Mouse (Mus musculus) lung, embryonic 16.5 days (tissue): ENCODE measurements around the gene Tmprss9. TPM values are rescaled to one million over a fixed set of nuclear protein-coding genes. Genes with fewer than 3 reads are reported as not detected.
A peak's percentile ranks its signal among the peaks of the same experiment; 100 is the strongest.

Experiments used
- ATAC-seq: fragments of 200-750 bp; cut with Nextera tagmentation; 2 replicates; pipeline ENCODE4 v1.8.0; 2017; ENCODE audit warnings: low read depth, mild to moderate bottlenecking, moderate library complexity
- H3K27ac ChIP-seq: fragments of 300-500 bp; sonication (generic); 2 replicates; pipeline ENCODE4 v1.5.1; 2014; ENCODE audit warnings: mild to moderate bottlenecking, control low read depth, low read length
- H3K27me3 ChIP-seq: fragments of 300-500 bp; sonication (generic); 2 replicates; pipeline ENCODE4 v1.6.1; 2014; ENCODE audit warnings: low read depth, low read length, mixed read lengths; ENCODE audit not compliant: control insufficient read depth, insufficient read depth
- H3K36me3 ChIP-seq: fragments of 300-500 bp; sonication (generic); 2 replicates; pipeline ENCODE4 v1.6.1; 2014; ENCODE audit warnings: low read length; ENCODE audit not compliant: control insufficient read depth, insufficient read depth
- H3K4me1 ChIP-seq: fragments of 300-500 bp; sonication (generic); replicated peaks from 2 replicates; pipeline ENCODE4 v1.6.1; 2014; ENCODE audit warnings: low read length, mixed read lengths; ENCODE audit not compliant: control insufficient read depth, insufficient read depth
- H3K4me2 ChIP-seq: fragments of 300-500 bp; sonication (generic); 2 replicates; pipeline ENCODE4 v1.6.1; 2014; ENCODE audit warnings: low read depth, low read length, control low read depth
- H3K4me3 ChIP-seq: fragments of 300-500 bp; sonication (generic); 2 replicates; pipeline ENCODE4 v1.5.1; 2014; ENCODE audit warnings: mild to moderate bottlenecking, low read length, control low read depth
- H3K9ac ChIP-seq: fragments of 300-500 bp; sonication (generic); 2 replicates; pipeline ENCODE4 v1.6.1; 2014; ENCODE audit warnings: low read length, control low read depth
- H3K9me3 ChIP-seq: fragments of 300-500 bp; sonication (generic); 2 replicates; pipeline ENCODE4 v1.6.1; 2016; ENCODE audit warnings: low read length; ENCODE audit not compliant: control insufficient read depth
- WGBS: fragments of 180-500 bp; shearing (Covaris S2); extraction: QIAGEN DNeasy Blood & Tissue Kit; methylation state at CpG from one replicate; pipeline ENCODE4 v1.1.7; 2014; 5-methylcytosine and 5-hydroxymethylcytosine counted together
- polyA plus RNA-seq: library from polyadenylated mRNA; unstranded; fragments of >200 nt; fragmentation: Nextera tagmentation; extraction: Ambion mirVana; gene quantifications from 2 replicates; pipeline ENCODE4 v1.2.1, GENCODE M21; 2015

The Tmprss9 gene
- polyA plus RNA-seq, 1 experiment from 2014 or later = not detected

- peaks cover 53% of the 10 kb centered on the region for H3K27me3 ChIP-seq
- no peak overlapping the region for H3K27ac ChIP-seq
- H3K4me3 ChIP-seq = no peak overlapping the region
- H3K36me3 ChIP-seq = no peaks in the 10 kb centered on the region
- no peak overlapping the region for H3K9ac ChIP-seq
- no peaks in the 10 kb centered on the region for H3K9me3 ChIP-seq
- H3K4me2 ChIP-seq = no peak overlapping the region
- 55% methylated on average over 6 of the region's 6 CpGs for WGBS
- H3K4me1 ChIP-seq = no peaks in the 10 kb centered on the region; the same call in 1 of the 2 replicates
- ATAC-seq = no peak
Measured at GRCm38 (mm10) chr10:80839848-80840247, 31.8 kb upstream of the Tmprss9 start.

GRCm38 (mm10) chr10:80841685-80842084 is 30.0 kb upstream of the Tmprss9 start:
- Histone ChIP-seq H3K4me3 (no peak overlapping the region), H3K27me3 (peaks cover 41% of the 10 kb centered on the region), H3K36me3 (no peaks in the 10 kb centered on the region), H3K4me1 (no peaks in the 10 kb centered on the region; the same call in 1 of the 2 replicates), H3K9ac (no peak overlapping the region), H3K27ac (no peak overlapping the region), H3K9me3 (no peaks in the 10 kb centered on the region), H3K4me2 (no peak overlapping the region)
- 76% methylated on average over 2 of the region's 2 CpGs for WGBS
- ATAC-seq = no peak

- no peak overlapping the region for H3K27ac ChIP-seq
- H3K9ac ChIP-seq = no peak overlapping the region
- H3K36me3 ChIP-seq = no peaks in the 10 kb centered on the region
- ATAC-seq = no peak
- H3K4me3 ChIP-seq = no peak overlapping the region
- H3K4me1 ChIP-seq = no peaks in the 10 kb centered on the region; the same call in 1 of the 2 replicates
- no peak overlapping the region for H3K4me2 ChIP-seq
- H3K9me3 ChIP-seq = no peaks in the 10 kb centered on the region
- peaks cover 37% of the 10 kb centered on the region for H3K27me3 ChIP-seq
- WGBS = 78% methylated on average over 15 of the region's 15 CpGs
Measured at GRCm38 (mm10) chr10:80842334-80842733, 29.3 kb upstream of the Tmprss9 start.

GRCm38 (mm10) chr10:80843087-80843930 is 28.3 kb upstream of the Tmprss9 start:
- H3K9ac ChIP-seq = peak overlapping the region; percentile 43
- no peaks in the 10 kb centered on the region; the same call in 1 of the 2 replicates for H3K4me1 ChIP-seq
- no peaks in the 10 kb centered on the region for H3K9me3 ChIP-seq
- peaks cover 37% of the 10 kb centered on the region for H3K27me3 ChIP-seq
- H3K4me2 ChIP-seq = peak overlapping the region; percentile 66
- H3K4me3 ChIP-seq = peak overlapping the region; percentile 43
- H3K27ac ChIP-seq = no peak overlapping the region
- 9% methylated on average over 32 of the region's 32 CpGs for WGBS
- no peak for ATAC-seq
- no peaks in the 10 kb centered on the region for H3K36me3 ChIP-seq

GRCm38 (mm10) chr10:80843931-80844547 is 27.6 kb upstream of the Tmprss9 start, which contains the start of gene Lingo3:
TSS of gene Lingo3 (minus strand) at chr10:80844039.
- 5% methylated on average over 33 of the region's 51 CpGs for WGBS

GRCm38 (mm10) chr10:80845055-80845693 is 26.5 kb upstream of the Tmprss9 start:
- Histone ChIP-seq H3K27me3 (peaks cover 37% of the 10 kb centered on the region), H3K4me1 (no peaks in the 10 kb centered on the region; the same call in 1 of the 2 replicates), H3K4me2 (no peak overlapping the region), H3K9me3 (no peaks in the 10 kb centered on the region), H3K36me3 (no peaks in the 10 kb centered on the region), H3K4me3 (no peak overlapping the region), H3K27ac (no peak overlapping the region), H3K9ac (no peak overlapping the region)
- ATAC-seq = no peak
- 50% methylated on average over 8 of the region's 8 CpGs for WGBS

More at GRCm38 (mm10) chr10:80843931-80844547, 27.6 kb upstream of the Tmprss9 start, which contains the start of gene Lingo3:
- ATAC-seq = no peak
- Histone ChIP-seq H3K27me3 (peaks cover 37% of the 10 kb centered on the region), H3K9ac (peak within 1 kb of the TSS; percentile 43), H3K9me3 (no peaks in the 10 kb centered on the region), H3K27ac (no peak within 1 kb of the TSS), H3K36me3 (no peaks in the 10 kb centered on the region), H3K4me1 (no peaks in the 10 kb centered on the region; the same call in 1 of the 2 replicates), H3K4me2 (peak within 1 kb of the TSS; percentile 66), H3K4me3 (peak within 1 kb of the TSS; percentile 43)

- no peak for ATAC-seq
- Histone ChIP-seq H3K27ac (no peak overlapping the region), H3K36me3 (no peaks in the 10 kb centered on the region), H3K4me3 (no peak overlapping the region), H3K4me1 (no peaks in the 10 kb centered on the region; the same call in 1 of the 2 replicates), H3K9me3 (no peaks in the 10 kb centered on the region), H3K27me3 (peaks cover 37% of the 10 kb centered on the region), H3K4me2 (no peak overlapping the region), H3K9ac (no peak overlapping the region)
- 64% methylated on average over 12 of the region's 12 CpGs for WGBS
Measured at GRCm38 (mm10) chr10:80845732-80846131, 25.9 kb upstream of the Tmprss9 start.

- no peak overlapping the region for H3K4me2 ChIP-seq
- H3K4me3 ChIP-seq = no peak overlapping the region
- H3K27ac ChIP-seq = no peak overlapping the region
- WGBS = 2% methylated on average over 10 of the region's 10 CpGs
- no peak overlapping the region for H3K9ac ChIP-seq
- ATAC-seq = peak; percentile 57; the same call in 1 of the 2 replicates
- peaks cover 19% of the 10 kb centered on the region for H3K27me3 ChIP-seq
- H3K4me1 ChIP-seq = no peaks in the 10 kb centered on the region; the same call in 1 of the 2 replicates
- no peaks in the 10 kb centered on the region for H3K9me3 ChIP-seq
- peaks cover 12% of the 10 kb centered on the region for H3K36me3 ChIP-seq
Measured at GRCm38 (mm10) chr10:80848571-80848970, 23.1 kb upstream of the Tmprss9 start.
